Mouse (Mus musculus): Measurements from ENCODE around the gene H2al1h.
"Not testable (repeated sequence)": the region's sequence is repeated elsewhere in the genome, so short reads cannot be mapped to it uniquely, and the experiment has no call there.

H2al1h gene

GRCm38 (mm10) chrX:11321192-11321591 lies at the start of gene H2al1h:
Gene H2al1h, plus strand, starts transcription at chrX:11321492.
- in situ Hi-C loops (cut with MboI; ENCODE audit: low pct_unique_long_range_greater_than_20kb in 1 of 2, low sequenced_read_pairs in 2 of 2, unreplicated experiment in 1 of 2): not testable (repeated sequence)

GRCm38 (mm10) chrX:11273190-11273589 lies 48.1 kb upstream of the H2al1h start:
- in situ Hi-C loops (cut with MboI; ENCODE audit: low pct_unique_long_range_greater_than_20kb in 1 of 2, low sequenced_read_pairs in 2 of 2, unreplicated experiment in 1 of 2): loop anchor here in 1 of 2 experiments (25.0 kb wide), 1 partner anchor 89 kb away; no protein-coding TSS in a partner anchor

GRCm38 (mm10) chrX:11277083-11277482 lies 44.2 kb upstream of the H2al1h start:
- in situ Hi-C loops (cut with MboI; ENCODE audit: low pct_unique_long_range_greater_than_20kb in 1 of 2, low sequenced_read_pairs in 2 of 2, unreplicated experiment in 1 of 2): no loop called here

GRCm38 (mm10) chrX:11280741-11281140 lies 40.6 kb upstream of the H2al1h start:
- in situ Hi-C loops (cut with MboI; ENCODE audit: low pct_unique_long_range_greater_than_20kb in 1 of 2, low sequenced_read_pairs in 2 of 2, unreplicated experiment in 1 of 2): no loop called here

- in situ Hi-C loops (cut with MboI; ENCODE audit: low pct_unique_long_range_greater_than_20kb in 1 of 2, low sequenced_read_pairs in 2 of 2, unreplicated experiment in 1 of 2): no loop called here
Measured at GRCm38 (mm10) chrX:11288306-11288882, 32.9 kb upstream of the H2al1h start.

GRCm38 (mm10) chrX:11289244-11289643 lies 32.0 kb upstream of the H2al1h start:
- in situ Hi-C loops (cut with MboI; ENCODE audit: low pct_unique_long_range_greater_than_20kb in 1 of 2, low sequenced_read_pairs in 2 of 2, unreplicated experiment in 1 of 2): no loop called here

GRCm38 (mm10) chrX:11298957-11299356 lies 22.3 kb upstream of the H2al1h start, which contains the start of gene H2al1a:
Gene H2al1a, plus strand, starts transcription at chrX:11299257.
- in situ Hi-C loops (cut with MboI; ENCODE audit: low pct_unique_long_range_greater_than_20kb in 1 of 2, low sequenced_read_pairs in 2 of 2, unreplicated experiment in 1 of 2): not testable (repeated sequence)

GRCm38 (mm10) chrX:11302132-11302531 lies 19.2 kb upstream of the H2al1h start, which contains the start of gene H2al1b:
Gene H2al1b, plus strand, starts transcription at chrX:11302432.
- in situ Hi-C loops (cut with MboI; ENCODE audit: low pct_unique_long_range_greater_than_20kb in 1 of 2, low sequenced_read_pairs in 2 of 2, unreplicated experiment in 1 of 2): not testable (repeated sequence)

GRCm38 (mm10) chrX:11305355-11305754 lies 15.9 kb upstream of the H2al1h start, which contains the start of gene H2al1c:
Gene H2al1c, plus strand, starts transcription at chrX:11305655.
- in situ Hi-C loops (cut with MboI; ENCODE audit: low pct_unique_long_range_greater_than_20kb in 1 of 2, low sequenced_read_pairs in 2 of 2, unreplicated experiment in 1 of 2): not testable (repeated sequence)

GRCm38 (mm10) chrX:11308524-11308923 lies 12.8 kb upstream of the H2al1h start, which contains the start of gene H2al1d:
Gene H2al1d, plus strand, starts transcription at chrX:11308824.
- in situ Hi-C loops (cut with MboI; ENCODE audit: low pct_unique_long_range_greater_than_20kb in 1 of 2, low sequenced_read_pairs in 2 of 2, unreplicated experiment in 1 of 2): not testable (repeated sequence)

GRCm38 (mm10) chrX:11311634-11312033 lies 9.7 kb upstream of the H2al1h start, which contains the start of gene H2al1e:
Gene H2al1e, plus strand, starts transcription at chrX:11311934.
- in situ Hi-C loops (cut with MboI; ENCODE audit: low pct_unique_long_range_greater_than_20kb in 1 of 2, low sequenced_read_pairs in 2 of 2, unreplicated experiment in 1 of 2): not testable (repeated sequence)

GRCm38 (mm10) chrX:11314858-11315257 lies 6.4 kb upstream of the H2al1h start, which contains the start of gene H2al1f:
Gene H2al1f, plus strand, starts transcription at chrX:11315158.
- in situ Hi-C loops (cut with MboI; ENCODE audit: low pct_unique_long_range_greater_than_20kb in 1 of 2, low sequenced_read_pairs in 2 of 2, unreplicated experiment in 1 of 2): not testable (repeated sequence)

- in situ Hi-C loops (cut with MboI; ENCODE audit: low pct_unique_long_range_greater_than_20kb in 1 of 2, low sequenced_read_pairs in 2 of 2, unreplicated experiment in 1 of 2): not testable (repeated sequence)
Measured at GRCm38 (mm10) chrX:11317956-11318355, 3.3 kb upstream of the H2al1h start, which contains the start of gene H2al1g. Gene H2al1g, plus strand, starts transcription at chrX:11318256.

- in situ Hi-C loops (cut with MboI; ENCODE audit: low pct_unique_long_range_greater_than_20kb in 1 of 2, low sequenced_read_pairs in 2 of 2, unreplicated experiment in 1 of 2): not testable (repeated sequence)
Measured at GRCm38 (mm10) chrX:11324359-11324758, 3.1 kb downstream of the H2al1h start, which contains the start of gene H2al1i. Gene H2al1i, plus strand, starts transcription at chrX:11324659.

- in situ Hi-C loops (cut with MboI; ENCODE audit: low pct_unique_long_range_greater_than_20kb in 1 of 2, low sequenced_read_pairs in 2 of 2, unreplicated experiment in 1 of 2): loop anchor here in 1 of 2 experiments (25.0 kb wide), 1 partner anchor 210 kb away; no protein-coding TSS in a partner anchor
Measured at GRCm38 (mm10) chrX:11327522-11327921, 6.2 kb downstream of the H2al1h start, which contains the start of gene H2al1j. Gene H2al1j, plus strand, starts transcription at chrX:11327822.

- in situ Hi-C loops (cut with MboI; ENCODE audit: low pct_unique_long_range_greater_than_20kb in 1 of 2, low sequenced_read_pairs in 2 of 2, unreplicated experiment in 1 of 2): loop anchor here in 1 of 2 experiments (25.0 kb wide), 1 partner anchor 192 kb away; no protein-coding TSS in a partner anchor
Measured at GRCm38 (mm10) chrX:11345762-11346161, 24.5 kb downstream of the H2al1h start.

- in situ Hi-C loops (cut with MboI; ENCODE audit: low pct_unique_long_range_greater_than_20kb in 1 of 2, low sequenced_read_pairs in 2 of 2, unreplicated experiment in 1 of 2): loop anchor here in 1 of 2 experiments (25.0 kb wide), 1 partner anchor 191 kb away; no protein-coding TSS in a partner anchor
Measured at GRCm38 (mm10) chrX:11346756-11347155, 25.5 kb downstream of the H2al1h start.

- in situ Hi-C loops (cut with MboI; ENCODE audit: low pct_unique_long_range_greater_than_20kb in 1 of 2, low sequenced_read_pairs in 2 of 2, unreplicated experiment in 1 of 2): loop anchor here (25.0 kb wide), 2 partner anchors 99 to 101 kb away; no protein-coding TSS in a partner anchor
Measured at GRCm38 (mm10) chrX:11360823-11361222, 39.5 kb downstream of the H2al1h start.

- in situ Hi-C loops (cut with MboI; ENCODE audit: low pct_unique_long_range_greater_than_20kb in 1 of 2, low sequenced_read_pairs in 2 of 2, unreplicated experiment in 1 of 2): loop anchor here (25.0 kb wide), 2 partner anchors 99 to 101 kb away; no protein-coding TSS in a partner anchor
Measured at GRCm38 (mm10) chrX:11361261-11361660, 40.0 kb downstream of the H2al1h start.
